9 mouse cellular contexts compared by ENCODE assay signal in the genomic region with DNA sequence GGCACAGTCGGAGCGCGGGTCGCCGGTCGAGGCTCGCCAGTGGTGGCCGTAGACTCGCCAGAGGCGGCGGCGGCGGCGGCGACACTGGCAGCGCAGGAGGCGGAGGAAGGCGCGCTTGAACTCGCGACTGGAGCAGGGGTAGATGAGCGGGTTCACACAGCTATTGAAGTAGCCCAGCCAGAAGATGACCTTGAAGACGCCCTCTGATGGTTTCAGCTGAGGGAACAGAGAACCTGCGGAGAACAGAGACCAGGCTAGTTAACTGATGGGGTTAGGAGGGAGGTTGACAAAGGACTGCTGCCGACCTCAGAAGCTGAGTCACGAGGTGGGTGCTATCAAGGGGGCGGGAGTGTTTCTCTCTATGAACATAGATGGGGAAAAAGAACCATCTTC. TPM values are rescaled to one million over a fixed set of nuclear protein-coding genes. Genes with fewer than 3 reads are reported as not detected.
DNase-seq lines count a peak whose midpoint lies in the region; ATAC-seq lines count a peak whose summit lies in the region.
"Had no signal": no experiment of that assay in that cellular context is flagged by ENCODE, and none has a peak within 500 bp of the region (broad histone marks: within the 10 kb centered on the region; RNA-seq: fewer than 3 reads in every experiment).

No protein-coding gene starts in this region.

- peaks cover 40% of the 10 kb centered on the region for H3K27me3 ChIP-seq in embryonic facial prominence, embryonic 14.5 days (replicated peaks; ENCODE audit: control insufficient read depth, insufficient read depth, low read length)
- peaks cover 47% of the 10 kb centered on the region for H3K27me3 ChIP-seq in intestine, embryonic 15.5 days (replicated peaks)
- H3K27me3 ChIP-seq in neural tube, embryonic 13.5 days = peaks cover 66% of the 10 kb centered on the region

- no peak overlapping the region for H3K27ac ChIP-seq in embryonic facial prominence, embryonic 14.5 days (replicated peaks; ENCODE audit: low read depth, low read length)
- no peak overlapping the region for H3K27ac ChIP-seq in intestine, embryonic 15.5 days
- no peak overlapping the region for H3K27ac ChIP-seq in neural tube, embryonic 13.5 days (replicated peaks)

- peak overlapping the region; percentile 75 for H3K4me2 ChIP-seq in embryonic facial prominence, embryonic 14.5 days (ENCODE audit: low read depth, low read length)
- H3K4me2 ChIP-seq in intestine, embryonic 15.5 days (replicated peaks) = peak overlapping the region; percentile 92
- H3K4me2 ChIP-seq in neural tube, embryonic 13.5 days = peak overlapping the region; percentile 70

- peak; percentile 23 to 31 for DNase-seq in kidney, postnatal 4 days
- DNase-seq in kidney, adult 11 months = no peak
- no peak for DNase-seq in embryonic facial prominence, embryonic 14.5 days (ENCODE audit: low spot score)
- no peak for DNase-seq in B cell, adult 2 months
- DNase-seq in gastrocnemius, postnatal 25 days = no peak
- no peak for DNase-seq in cerebellum, postnatal 36 days

- H3K36me3 ChIP-seq in embryonic facial prominence, embryonic 14.5 days (ENCODE audit: control insufficient read depth, insufficient read depth, low read length) = no peaks in the 10 kb centered on the region
- no peaks in the 10 kb centered on the region for H3K36me3 ChIP-seq in intestine, embryonic 15.5 days
- H3K36me3 ChIP-seq in neural tube, embryonic 13.5 days = no peaks in the 10 kb centered on the region

- peaks cover 5% of the 10 kb centered on the region for H3K4me1 ChIP-seq in embryonic facial prominence, embryonic 14.5 days (ENCODE audit: control insufficient read depth, insufficient read depth, low read length)
- H3K4me1 ChIP-seq in intestine, embryonic 15.5 days (replicated peaks) = peaks cover 8% of the 10 kb centered on the region
- peaks cover 19% of the 10 kb centered on the region for H3K4me1 ChIP-seq in neural tube, embryonic 13.5 days (replicated peaks)

- ATAC-seq in embryonic facial prominence, embryonic 14.5 days (ENCODE audit: low read depth) = no peak
- ATAC-seq in intestine, embryonic 15.5 days = peak; percentile 22; the same call in 1 of the 2 replicates
- ATAC-seq in neural tube, embryonic 13.5 days (ENCODE audit: low read depth) = 0 out of 2 replicates have a peak, but pooled peaks have one; percentile 4

- no peaks in the 10 kb centered on the region for H3K9me3 ChIP-seq in embryonic facial prominence, embryonic 14.5 days (ENCODE audit: control insufficient read depth, low read length)
- H3K9me3 ChIP-seq in intestine, embryonic 15.5 days = no peaks in the 10 kb centered on the region
- H3K9me3 ChIP-seq in neural tube, embryonic 13.5 days = no peaks in the 10 kb centered on the region

- WGBS in embryonic facial prominence, embryonic 14.5 days = 1% methylated on average over 16 of the region's 27 CpGs
- WGBS in intestine, embryonic 15.5 days = 2% methylated on average over 27 of the region's 27 CpGs
- 3% methylated on average over 27 of the region's 27 CpGs for WGBS in neural tube, embryonic 13.5 days

- H3K4me3 ChIP-seq in embryonic facial prominence, embryonic 14.5 days (ENCODE audit: low read depth, low read length) = peak overlapping the region; percentile 41
- H3K4me3 ChIP-seq in intestine, embryonic 15.5 days (replicated peaks) = peak overlapping the region; percentile 44
- H3K4me3 ChIP-seq in neural tube, embryonic 13.5 days = peak overlapping the region; percentile 43

- peak overlapping the region; percentile 52 for H3K9ac ChIP-seq in embryonic facial prominence, embryonic 14.5 days (ENCODE audit: low read depth, low read length)
- peak overlapping the region; percentile 33; the same call in 1 of the 2 replicates for H3K9ac ChIP-seq in intestine, embryonic 15.5 days
- H3K9ac ChIP-seq in neural tube, embryonic 13.5 days = peak overlapping the region; percentile 63

RNA-seq across cellular contexts. Expression of a gene that starts 15.8 kb away (rescaled TPM):
- 1.6 TPM in 2 replicates for polyA plus RNA-seq in embryonic facial prominence, embryonic 14.5 days (2014; fragmentation: Nextera tagmentation; extraction: Ambion mirVana)
- polyA plus RNA-seq in intestine, embryonic 15.5 days (2015; fragmentation: Nextera tagmentation; extraction: Ambion mirVana) = 0.45 and 0.56 TPM in 2 replicates
- polyA plus RNA-seq in neural tube, embryonic 13.5 days (2015; fragmentation: Nextera tagmentation; extraction: Ambion mirVana) = 0.21 and 0.27 TPM in 2 replicates
- total RNA-seq in gastrocnemius, postnatal 25 days (2021) = 1 to 10 TPM in 1 of 2 experiments, under 1 TPM in 1; 0.74 to 1.2 TPM
- total RNA-seq: hematopoietic stem cell, adult 5-6 weeks had no signal

RNA-seq across cellular contexts. Expression of a gene that starts 55.0 kb away (rescaled TPM):
- polyA plus RNA-seq in embryonic facial prominence, embryonic 14.5 days (2014; fragmentation: Nextera tagmentation; extraction: Ambion mirVana) = 28.9 and 33.2 TPM in 2 replicates
- polyA plus RNA-seq in intestine, embryonic 15.5 days (2015; fragmentation: Nextera tagmentation; extraction: Ambion mirVana) = 23.3 and 24.0 TPM in 2 replicates
- polyA plus RNA-seq in neural tube, embryonic 13.5 days (2015; fragmentation: Nextera tagmentation; extraction: Ambion mirVana) = 46.9 and 50.4 TPM in 2 replicates
- 10 to 100 TPM; 63.0 to 69.6 TPM for total RNA-seq in gastrocnemius, postnatal 25 days (2021)

Comparison
In these comparisons a context has a peak if more than half of its experiments do, and no peak if none do; other contexts are left out.
1. DNase-seq: peak in kidney, postnatal 4 days (2 of 2); none in kidney, adult 11 months (single experiment), embryonic facial prominence, embryonic 14.5 days (single experiment), B cell, adult 2 months (0 of 2), gastrocnemius, postnatal 25 days (single experiment) and cerebellum, postnatal 36 days (0 of 2).
2. Peak in every context shown above with its lines, with median percentiles within 50 percentile points of each other: H3K4me2 ChIP-seq, H3K4me3 ChIP-seq and H3K9ac ChIP-seq.